Mouse (Mus musculus): ENCODE measurements at regions not wholly inside any gene's neighbourhood (a gene's known extent, or its start where the extent isn't known, plus 50 kb on each side); places are given as distances from the start of the nearest gene placed in this dataset.

DNA sequence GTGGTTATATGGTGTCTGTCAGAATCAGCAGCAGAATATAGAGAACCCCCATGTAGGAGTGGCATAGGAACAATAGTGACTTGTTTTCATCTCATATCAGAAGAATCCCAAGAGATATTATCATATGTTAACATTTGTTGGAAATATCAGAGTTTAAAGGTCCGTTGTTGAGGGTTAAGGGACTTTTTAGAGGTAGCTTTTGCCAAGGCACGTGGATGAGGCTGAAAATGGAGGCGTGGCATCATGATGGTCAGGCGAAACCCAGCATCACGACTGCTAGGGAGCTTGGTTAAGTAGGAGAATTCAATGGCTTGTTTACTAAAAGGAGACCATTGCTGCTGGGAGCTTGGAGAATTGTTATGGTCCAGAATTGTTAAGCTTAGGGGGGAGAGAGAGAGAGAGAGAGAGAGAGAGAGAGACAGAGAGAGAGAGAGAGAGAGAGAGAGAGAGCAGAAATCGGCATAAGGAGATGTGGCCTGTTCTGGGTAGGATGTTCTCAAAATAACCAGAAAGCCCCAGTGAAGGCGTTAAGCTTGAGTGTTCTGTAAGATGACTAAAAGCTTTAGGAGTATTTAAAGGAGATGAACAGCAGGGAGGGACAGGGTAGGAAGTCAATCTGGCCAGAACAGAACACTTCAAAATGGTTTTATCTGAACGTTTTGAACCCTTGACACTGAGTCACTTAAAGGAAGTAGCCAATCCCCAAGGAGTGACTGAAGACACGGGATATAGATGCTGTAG lies 161.7 kb downstream of the Plk2 start:
- Histone ChIP-seq H3K4me2 (ENCODE audit: low read depth) (no peak overlapping the region), H3K27me3 (ENCODE audit: control insufficient read depth, insufficient read depth, insufficient read length) (no peaks in the 10 kb centered on the region), H3K4me3 (no peak overlapping the region), H3K36me3 (ENCODE audit: control insufficient read depth, insufficient read depth) (no peaks in the 10 kb centered on the region), H3K79me2 (ENCODE audit: control insufficient read depth, insufficient read depth) (no peaks in the 10 kb centered on the region), H3ac (ENCODE audit: control insufficient read depth, insufficient read length) (no peak overlapping the region)
- no peak for TF ChIP-seq SRF (IDR thresholded peaks at IDR 0.05; ENCODE audit: control insufficient read depth, insufficient read length, low read depth)
- no peak for TF ChIP-seq MAX (IDR thresholded peaks at IDR 0.05; ENCODE audit: low read depth)
- no peak for TF ChIP-seq E2F4 (IDR thresholded peaks at IDR 0.05; ENCODE audit: insufficient read depth)

DNA sequence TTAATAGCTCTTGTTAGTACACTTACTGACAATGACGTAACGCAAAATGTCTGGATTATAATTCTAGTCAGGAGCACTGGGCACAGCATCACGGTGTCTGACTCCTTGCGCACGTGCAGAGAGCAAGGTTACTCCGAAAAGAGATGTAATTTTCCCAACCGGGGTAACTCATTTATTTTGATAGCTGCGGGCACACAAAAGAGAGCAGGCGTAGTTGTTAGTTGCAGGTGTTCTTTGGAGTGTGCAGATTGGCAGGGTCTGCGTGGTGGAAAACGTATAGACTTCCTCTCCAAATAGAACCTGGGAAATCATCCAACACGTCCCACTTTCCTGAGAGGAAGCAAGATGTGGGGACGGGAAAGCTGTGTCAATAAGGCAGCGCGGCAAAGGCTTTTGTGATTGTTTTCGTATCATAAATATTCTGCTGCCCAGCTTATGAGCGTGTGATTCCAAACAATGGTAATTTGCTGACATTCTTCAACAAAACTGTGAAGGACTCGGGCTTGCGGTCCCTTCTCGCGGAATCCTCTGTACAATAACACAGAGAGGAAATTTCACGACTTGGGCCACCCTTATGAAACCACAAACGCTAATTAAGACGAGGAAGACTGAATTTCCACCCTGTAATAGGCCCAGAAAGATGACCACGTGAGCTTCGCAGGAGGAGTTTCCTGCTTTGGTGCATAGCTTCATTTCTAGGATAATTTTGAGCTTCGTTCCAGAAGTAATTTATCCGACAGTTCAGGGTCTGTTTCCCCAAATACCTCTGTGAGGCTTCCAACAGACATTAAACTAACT lies 163.3 kb downstream of the Plk2 start:
- H3K36me3 ChIP-seq (ENCODE audit: control insufficient read depth, insufficient read depth): no peaks in the 10 kb centered on the region
- H3ac ChIP-seq (ENCODE audit: control insufficient read depth, insufficient read length): no peak overlapping the region
- no peaks in the 10 kb centered on the region for H3K79me2 ChIP-seq (ENCODE audit: control insufficient read depth, insufficient read depth)
- no peak for TF ChIP-seq TCF12 (IDR thresholded peaks at IDR 0.05; ENCODE audit: insufficient read depth, poor library complexity, severe bottlenecking)
- TF ChIP-seq TCF3 (IDR thresholded peaks at IDR 0.05; ENCODE audit: insufficient read length, low read depth): no peak
- TF ChIP-seq REST (IDR thresholded peaks at IDR 0.05; ENCODE audit: insufficient read depth, insufficient read length): no peak
- no peak for TF ChIP-seq MAX (IDR thresholded peaks at IDR 0.05; ENCODE audit: low read depth)
- no peak for TF ChIP-seq USF1 (IDR thresholded peaks at IDR 0.05; ENCODE audit: low read depth)
- TF ChIP-seq POLR2A (IDR thresholded peaks at IDR 0.05; ENCODE audit: insufficient read length, low read depth): no peak
- TF ChIP-seq SRF (IDR thresholded peaks at IDR 0.05; ENCODE audit: control insufficient read depth, insufficient read length, low read depth): no peak
- no peak overlapping the region for H3K4me2 ChIP-seq (ENCODE audit: low read depth)
- H3K27me3 ChIP-seq (ENCODE audit: control insufficient read depth, insufficient read depth, insufficient read length): no peaks in the 10 kb centered on the region
- H3K4me3 ChIP-seq: no peak overlapping the region

DNA sequence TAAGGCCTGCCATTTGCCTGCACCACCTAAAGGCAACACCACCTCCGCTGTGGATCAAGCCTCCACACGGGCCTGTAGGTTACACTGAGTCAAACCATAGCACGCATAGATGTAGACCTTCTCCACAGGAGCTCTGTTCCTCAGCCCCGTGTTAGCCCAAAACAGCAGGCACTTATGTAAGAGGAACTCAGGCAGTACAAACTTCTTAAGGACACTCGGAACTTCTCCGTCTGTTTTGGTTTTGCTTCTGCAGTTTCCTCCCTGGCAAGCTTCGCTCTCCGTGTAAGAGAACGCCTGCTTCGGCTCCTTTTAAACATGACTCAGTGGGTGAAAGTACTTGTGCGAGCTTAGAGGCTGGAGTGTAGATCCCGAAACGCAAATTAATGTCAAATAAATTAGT lies 165.7 kb downstream of the Plk2 start:
- H3K79me2 ChIP-seq (ENCODE audit: control insufficient read depth, insufficient read depth): no peaks in the 10 kb centered on the region
- TF ChIP-seq TCF3 (IDR thresholded peaks at IDR 0.05; ENCODE audit: insufficient read length, low read depth): no peak
- TF ChIP-seq POLR2AphosphoS2 (IDR thresholded peaks at IDR 0.05; ENCODE audit: insufficient read length, low read depth): no peak
- no peak for TF ChIP-seq USF1 (IDR thresholded peaks at IDR 0.05; ENCODE audit: low read depth)
- TF ChIP-seq MAX (IDR thresholded peaks at IDR 0.05; ENCODE audit: low read depth): no peak
- TF ChIP-seq POLR2A (IDR thresholded peaks at IDR 0.05; ENCODE audit: insufficient read length, low read depth): no peak
- TF ChIP-seq REST (IDR thresholded peaks at IDR 0.05; ENCODE audit: insufficient read depth, insufficient read length): no peak
- no peak for TF ChIP-seq MYOG (IDR thresholded peaks at IDR 0.05; ENCODE audit: control insufficient read depth in 1 of 3, insufficient read depth in 1 of 3, insufficient read length in 2 of 3, low read depth in 2 of 3)
- TF ChIP-seq SRF (IDR thresholded peaks at IDR 0.05; ENCODE audit: control insufficient read depth, insufficient read length, low read depth): no peak
- TF ChIP-seq TCF12 (IDR thresholded peaks at IDR 0.05; ENCODE audit: insufficient read depth, poor library complexity, severe bottlenecking): no peak
- no peak for TF ChIP-seq CEBPB (IDR thresholded peaks at IDR 0.05; ENCODE audit: insufficient read depth, poor library complexity, severe bottlenecking)
- no peak for TF ChIP-seq E2F4 (IDR thresholded peaks at IDR 0.05; ENCODE audit: insufficient read depth)
- no peak for TF ChIP-seq MYOD1 (IDR thresholded peaks at IDR 0.05; ENCODE audit: control insufficient read depth in 1 of 3, insufficient read length in 2 of 3, low read depth in 2 of 3)
- H3K4me2 ChIP-seq (ENCODE audit: low read depth): no peak overlapping the region
- no peaks in the 10 kb centered on the region for H3K36me3 ChIP-seq (ENCODE audit: control insufficient read depth, insufficient read depth)
- no peak overlapping the region for H3K4me3 ChIP-seq
- no peaks in the 10 kb centered on the region for H3K27me3 ChIP-seq (ENCODE audit: control insufficient read depth, insufficient read depth, insufficient read length)
- no peak overlapping the region for H3ac ChIP-seq (ENCODE audit: control insufficient read depth, insufficient read length)

DNA sequence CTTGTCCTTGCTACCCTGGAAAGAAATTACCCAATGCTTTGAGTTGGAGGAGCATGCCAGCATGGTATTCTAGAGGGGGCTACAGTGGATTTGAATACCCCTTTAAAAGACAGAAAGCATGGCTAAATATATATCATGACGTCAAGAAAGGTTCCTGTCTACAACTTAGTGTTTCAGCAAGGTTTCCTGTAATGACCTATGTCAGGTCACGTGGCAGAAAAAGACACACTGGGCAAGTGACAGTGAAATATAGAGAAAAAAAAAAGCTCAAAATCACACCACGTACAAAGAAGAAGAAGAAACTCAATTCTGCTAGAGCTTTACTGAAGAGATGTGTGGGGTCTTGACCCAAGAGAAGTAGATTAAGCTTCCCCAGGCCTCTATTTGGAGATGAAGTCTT lies 167.7 kb downstream of the Plk2 start:
- no peaks in the 10 kb centered on the region for H3K36me3 ChIP-seq (ENCODE audit: control insufficient read depth, insufficient read depth)
- no peaks in the 10 kb centered on the region for H3K79me2 ChIP-seq (ENCODE audit: control insufficient read depth, insufficient read depth)
- no peak overlapping the region for H3K4me2 ChIP-seq (ENCODE audit: low read depth)
- no peaks in the 10 kb centered on the region for H3K27me3 ChIP-seq (ENCODE audit: control insufficient read depth, insufficient read depth, insufficient read length)
- no peak for TF ChIP-seq POLR2AphosphoS2 (IDR thresholded peaks at IDR 0.05; ENCODE audit: insufficient read length, low read depth)
- no peak overlapping the region for H3ac ChIP-seq (ENCODE audit: control insufficient read depth, insufficient read length)
- no peak overlapping the region for H3K4me3 ChIP-seq

DNA sequence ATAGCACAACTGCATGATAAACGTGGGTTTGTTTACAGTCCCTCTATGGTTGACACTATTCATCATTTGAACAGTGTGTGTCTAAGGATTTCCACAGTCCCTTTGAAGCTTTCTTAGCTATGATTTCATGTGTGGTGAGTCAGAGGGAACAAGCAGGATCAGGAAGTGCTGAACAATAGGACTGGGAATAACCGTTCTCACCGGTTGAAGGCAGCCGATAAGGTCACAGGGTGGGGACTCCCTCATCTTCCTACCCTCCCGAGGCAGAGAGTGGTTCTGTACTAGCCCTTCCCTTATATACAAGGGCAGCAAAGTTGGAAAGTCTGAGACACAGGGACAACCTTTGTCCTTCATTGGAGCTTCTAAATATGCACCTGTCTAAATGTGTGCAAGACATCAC lies 168.1 kb downstream of the Plk2 start:
- TF ChIP-seq SRF (IDR thresholded peaks at IDR 0.05; ENCODE audit: control insufficient read depth, insufficient read length, low read depth): no peak
- no peak for TF ChIP-seq MAX (IDR thresholded peaks at IDR 0.05; ENCODE audit: low read depth)
- no peak for TF ChIP-seq MYOD1 (IDR thresholded peaks at IDR 0.05; ENCODE audit: control insufficient read depth in 1 of 3, insufficient read length in 2 of 3, low read depth in 2 of 3)
- no peak for TF ChIP-seq MYOG (IDR thresholded peaks at IDR 0.05; ENCODE audit: control insufficient read depth in 1 of 3, insufficient read depth in 1 of 3, insufficient read length in 2 of 3, low read depth in 2 of 3)
- TF ChIP-seq CEBPB (IDR thresholded peaks at IDR 0.05; ENCODE audit: insufficient read depth, poor library complexity, severe bottlenecking): no peak
- no peak for TF ChIP-seq E2F4 (IDR thresholded peaks at IDR 0.05; ENCODE audit: insufficient read depth)
- TF ChIP-seq REST (IDR thresholded peaks at IDR 0.05; ENCODE audit: insufficient read depth, insufficient read length): no peak
- no peak for TF ChIP-seq POLR2A (IDR thresholded peaks at IDR 0.05; ENCODE audit: insufficient read length, low read depth)
- no peak for TF ChIP-seq POLR2AphosphoS2 (IDR thresholded peaks at IDR 0.05; ENCODE audit: insufficient read length, low read depth)
- TF ChIP-seq USF1 (IDR thresholded peaks at IDR 0.05; ENCODE audit: low read depth): no peak
- Histone ChIP-seq H3K36me3 (ENCODE audit: control insufficient read depth, insufficient read depth) (no peaks in the 10 kb centered on the region), H3K27me3 (ENCODE audit: control insufficient read depth, insufficient read depth, insufficient read length) (no peaks in the 10 kb centered on the region), H3ac (ENCODE audit: control insufficient read depth, insufficient read length) (no peak overlapping the region), H3K4me2 (ENCODE audit: low read depth) (no peak overlapping the region), H3K4me3 (no peak overlapping the region), H3K79me2 (ENCODE audit: control insufficient read depth, insufficient read depth) (no peaks in the 10 kb centered on the region)

Measured in myocyte (in vitro differentiated cells).